Mouse (Mus musculus): Measurements from ENCODE around the gene Atp9a. TPM values are rescaled to one million over a fixed set of nuclear protein-coding genes. Genes with fewer than 3 reads are reported as not detected.

Gene Atp9a
- polyA plus RNA-seq (2012; rRNA removed): 48.1 and 59.5 TPM in 2 replicates

DNA sequence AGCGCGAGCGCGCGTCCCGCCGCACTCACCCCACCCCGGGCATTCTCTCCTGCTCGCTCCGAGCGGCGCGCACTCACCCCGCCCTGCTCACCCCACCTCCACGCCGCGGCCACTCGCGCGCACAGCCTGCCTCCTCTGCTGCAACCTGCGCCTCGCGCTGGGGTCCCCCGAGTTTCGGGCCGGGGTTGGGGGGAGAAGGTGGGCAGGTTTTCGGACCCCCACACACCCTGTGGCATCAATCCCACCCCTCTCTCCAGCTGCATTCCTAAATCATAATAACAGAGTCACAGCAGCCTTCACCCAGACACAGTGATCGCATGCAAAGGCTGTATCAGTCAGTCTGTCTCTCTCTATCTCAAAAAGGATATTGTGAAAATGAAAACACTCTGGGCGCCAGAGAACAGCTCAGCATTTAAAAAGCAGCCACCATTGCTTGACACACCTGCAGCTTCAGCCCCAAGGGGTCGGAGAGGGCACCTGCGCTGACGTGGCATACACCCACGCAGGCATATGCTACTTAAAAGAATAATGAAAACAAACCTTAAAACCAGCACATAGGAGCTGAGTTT is at the start of gene Atp9a:
Gene Atp9a (minus strand): TSS at position 351 of the 569 bp plus-strand sequence.

DNA sequence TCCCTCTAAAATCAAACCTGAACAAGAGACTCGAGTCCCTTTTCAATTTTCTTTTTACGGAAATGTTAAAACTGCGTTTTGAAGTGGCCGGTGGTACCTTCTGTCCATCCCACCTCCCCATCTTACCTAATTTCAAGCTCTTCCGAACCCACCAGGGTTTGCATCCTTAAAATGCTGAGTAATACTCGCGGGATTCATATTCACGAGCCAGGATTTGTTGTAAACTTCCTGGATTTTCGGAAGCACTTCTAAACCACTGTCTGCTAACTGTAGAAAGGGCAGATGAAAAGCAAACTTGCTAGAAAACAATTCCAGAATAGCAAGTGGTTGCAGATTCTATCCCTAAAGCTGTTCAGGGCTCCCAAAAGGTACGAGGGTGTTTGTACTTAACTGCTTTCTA is 25.4 kb upstream of the Atp9a start, which contains the start of gene Sall4:
Gene Sall4 (minus strand): TSS at position 362 of the 400 bp plus-strand sequence.

DNA sequence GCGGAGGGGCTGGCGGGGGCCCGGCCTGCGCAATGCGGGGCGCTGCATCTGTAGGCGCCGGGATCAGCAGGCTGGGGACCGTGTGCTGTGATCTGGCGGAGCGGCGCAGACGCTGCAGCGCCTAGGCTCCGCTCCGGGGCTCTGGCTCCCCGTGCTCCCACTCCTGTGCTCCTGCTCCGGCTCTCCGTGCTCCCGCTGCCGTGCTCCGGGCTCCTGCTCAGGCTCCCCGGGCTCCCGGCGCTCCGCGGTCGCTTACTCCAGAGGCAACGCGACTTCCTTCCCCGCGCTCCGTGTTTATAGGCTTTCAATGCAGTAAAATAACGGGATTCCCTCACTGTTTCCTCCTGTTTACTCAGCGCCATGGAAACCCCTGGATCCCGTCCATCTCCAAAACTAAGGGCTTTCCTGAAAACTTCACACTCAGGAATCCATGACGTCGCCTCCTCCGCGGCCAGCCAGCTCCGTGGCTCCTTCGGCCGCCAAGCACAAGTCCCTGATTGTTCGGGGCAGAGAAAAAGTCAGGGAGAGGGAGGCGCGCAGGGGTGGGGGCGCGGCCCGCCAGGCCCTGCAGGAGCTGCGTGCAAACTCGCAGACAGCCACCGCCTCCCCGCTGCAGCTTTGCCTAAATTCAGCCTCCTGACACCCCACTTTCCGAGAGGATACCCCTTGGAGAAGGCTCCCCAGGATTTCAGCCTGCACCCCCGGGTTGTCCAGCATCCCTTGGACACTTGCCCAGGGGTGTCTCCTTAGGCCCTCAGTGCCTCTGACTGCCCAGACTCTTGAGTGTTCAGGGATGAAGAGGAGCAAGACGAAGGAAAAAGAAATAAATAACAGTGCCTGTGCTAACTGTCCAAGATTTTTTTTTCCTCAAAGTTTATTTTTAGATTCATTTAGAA is 140.5 kb downstream of the Atp9a start, which contains the start of gene Nfatc2:
Gene Nfatc2 (minus strand): TSS at position 167 of the 896 bp plus-strand sequence.

Other genes with a start within 250 kb of the Atp9a start
- gene Nfatc2, start 140.8 kb downstream of the Atp9a start, polyA plus RNA-seq (2012; rRNA removed): 3.0 and 3.9 TPM in 2 replicates
- not detected in 2 replicates for gene Sall4, start 25.5 kb upstream of the Atp9a start, polyA plus RNA-seq (2012; rRNA removed)
- gene Zfp64, start 213.2 kb upstream of the Atp9a start, polyA plus RNA-seq (2012; rRNA removed): 25.6 and 28.1 TPM in 2 replicates